Mouse (Mus musculus) CH12.LX (cell line): ENCODE measurements at regions not wholly inside any gene's neighbourhood (a gene's known extent, or its start where the extent isn't known, plus 50 kb on each side); places are given as distances from the start of the nearest gene placed in this dataset.

Experiments
- CTCF ChIP-seq, 2 experiments: IDR thresholded peaks in 1 of 2; conservative IDR thresholded peaks in 1 of 2; 2 replicates each; pipeline ENCODE4 v1.5.1; 2011 to 2012; ENCODE audit warnings: low read depth in 2 of 2, low read length in 2 of 2, improper control_type of control experiment in 1 of 2, inconsistent platforms in 1 of 2, mild to moderate bottlenecking in 1 of 2, moderate library complexity in 1 of 2
- MAFK ChIP-seq: IDR thresholded peaks from 2 replicates; pipeline ENCODE4 v1.6.1; 2011; ENCODE audit warnings: low read length, improper control_type of control experiment; ENCODE audit not compliant: insufficient replicate concordance
- NELFE ChIP-seq: IDR thresholded peaks from 2 replicates; pipeline ENCODE4 v1.6.1; 2011; ENCODE audit warnings: low read depth, low read length, improper control_type of control experiment
- SIN3A ChIP-seq: IDR thresholded peaks from 2 replicates; pipeline ENCODE4 v1.6.1; 2012; ENCODE audit warnings: low read length, improper control_type of control experiment, inconsistent platforms

- TF ChIP-seq SIN3A (no peak), CTCF (conservative IDR thresholded peaks at IDR 0.05 in 1 of 2, IDR thresholded peaks at IDR 0.05 in 1 of 2; ENCODE audit: low read depth in 2 of 2, low read length in 2 of 2) (no peak), NELFE (no peak), MAFK (no peak)
Observed at GRCm38 (mm10) chr9:41889568-41890272, 234.4 kb downstream of the Sorl1 start.
